Mouse (Mus musculus) hematopoietic multipotent progenitor cell, adult 10-12 weeks (in vitro differentiated cells): ENCODE measurements around the gene Ap3b1. TPM values are rescaled to one million over a fixed set of nuclear protein-coding genes. Genes with fewer than 3 reads are reported as not detected.

Experiments used
- polyA plus RNA-seq: library from polyadenylated mRNA; stranded (reverse); fragments of >175 nt; gene quantifications from 2 replicates; pipeline ENCODE4 v1.2.3, GENCODE M21; 2012; ENCODE audit warnings: low replicate concordance

Ap3b1 gene
- polyA plus RNA-seq = 21.5 and 25.9 TPM in 2 replicates

DNA sequence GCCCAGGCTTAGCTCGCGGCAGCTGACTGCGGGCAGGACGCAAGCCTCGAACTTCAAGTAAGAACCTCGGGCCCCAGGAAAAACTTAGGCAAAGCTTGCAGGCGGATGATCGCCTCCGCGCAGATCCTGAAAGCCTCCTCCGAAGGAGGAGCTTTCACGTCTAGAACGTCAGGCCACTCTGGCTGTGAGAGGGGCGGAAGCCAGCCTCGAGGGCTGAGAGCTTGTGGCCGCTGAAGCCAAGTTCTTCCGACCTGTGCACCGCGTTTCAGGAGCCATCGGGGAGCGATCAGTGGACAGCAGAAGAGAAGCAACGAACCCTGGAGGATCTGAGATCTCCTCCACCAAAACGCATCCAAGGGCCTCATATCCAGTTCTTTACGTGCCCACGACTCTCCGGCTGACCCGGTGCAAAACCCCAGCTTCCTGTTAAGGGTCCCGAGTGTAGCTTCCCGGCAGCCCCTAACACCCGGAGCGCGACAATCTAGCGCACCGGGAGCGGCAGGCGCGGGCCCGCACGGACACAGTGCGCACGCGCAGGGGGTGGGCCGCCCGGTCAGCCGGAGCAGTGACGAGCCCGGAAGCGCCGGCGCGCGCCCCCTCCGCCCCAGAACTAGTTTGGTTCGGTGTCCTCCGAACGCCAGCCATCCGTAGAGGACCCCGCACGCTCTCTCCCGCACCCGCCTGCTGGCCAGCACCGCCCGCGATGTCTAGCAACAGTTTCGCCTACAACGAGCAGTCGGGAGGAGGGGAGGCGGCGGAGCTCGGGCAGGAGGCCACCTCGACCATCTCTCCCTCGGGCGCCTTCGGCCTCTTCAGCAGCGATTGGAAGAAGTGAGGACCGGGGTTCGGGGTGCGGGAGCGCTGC lies at the start of gene Ap3b1:
Gene Ap3b1, plus strand, starts transcription at position 560 of the 865 bp plus-strand sequence.

Other genes starting within 250 kb of the Ap3b1 start
- gene Scamp1, start 73.1 kb upstream of the Ap3b1 start, polyA plus RNA-seq = 0.71 and 0.78 TPM in 2 replicates